Mouse (Mus musculus): ENCODE results near the gene Col17a1. TPM values are rescaled to one million over a fixed set of nuclear protein-coding genes. Genes with fewer than 3 reads are reported as not detected.

Col17a1 gene
- polyA plus RNA-seq, 1 experiment from 2014 or later = 21.6 TPM

DNA sequence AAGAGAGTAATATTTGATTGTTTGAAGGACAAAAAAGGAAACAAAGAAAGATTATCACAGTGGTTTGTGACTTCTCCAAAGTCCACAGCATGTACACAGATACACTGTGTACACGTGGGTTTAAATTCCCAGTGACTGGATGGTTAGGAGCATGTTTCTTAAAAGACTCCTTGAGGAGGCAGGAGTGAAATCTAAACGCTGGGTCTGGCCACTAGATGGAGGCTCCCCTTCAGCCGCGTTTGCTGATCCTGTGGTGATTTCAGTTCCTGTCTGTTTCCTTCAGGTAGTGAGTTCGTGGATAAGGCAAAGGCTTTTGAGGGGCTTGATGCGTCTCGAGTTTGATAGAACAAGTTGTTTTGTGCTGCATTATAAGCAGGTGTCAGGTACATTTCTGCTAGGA is 78.5 kb downstream of the Col17a1 start:
- H3K4me1 ChIP-seq (ENCODE audit: control insufficient read depth, insufficient read depth, low read length) = no peaks in the 10 kb centered on the region
- no peaks in the 10 kb centered on the region for H3K27me3 ChIP-seq (replicated peaks; ENCODE audit: control insufficient read depth, insufficient read depth, low read length)
- no peak overlapping the region for H3K9ac ChIP-seq (ENCODE audit: low read depth, low read length)
- ATAC-seq (ENCODE audit: low read depth) (no peak), DNase-seq (ENCODE audit: low spot score) (no peak)
- H3K27ac ChIP-seq (replicated peaks; ENCODE audit: low read depth, low read length) = no peak overlapping the region
- peaks cover 44% of the 10 kb centered on the region for H3K36me3 ChIP-seq (ENCODE audit: control insufficient read depth, insufficient read depth, low read length)
- 53% methylated on average over 7 of the region's 7 CpGs for WGBS
- no peak overlapping the region for H3K4me2 ChIP-seq (ENCODE audit: low read depth, low read length)
- no peak overlapping the region for H3K4me3 ChIP-seq (ENCODE audit: low read depth, low read length)
- H3K9me3 ChIP-seq (ENCODE audit: control insufficient read depth, low read length) = no peaks in the 10 kb centered on the region

DNA sequence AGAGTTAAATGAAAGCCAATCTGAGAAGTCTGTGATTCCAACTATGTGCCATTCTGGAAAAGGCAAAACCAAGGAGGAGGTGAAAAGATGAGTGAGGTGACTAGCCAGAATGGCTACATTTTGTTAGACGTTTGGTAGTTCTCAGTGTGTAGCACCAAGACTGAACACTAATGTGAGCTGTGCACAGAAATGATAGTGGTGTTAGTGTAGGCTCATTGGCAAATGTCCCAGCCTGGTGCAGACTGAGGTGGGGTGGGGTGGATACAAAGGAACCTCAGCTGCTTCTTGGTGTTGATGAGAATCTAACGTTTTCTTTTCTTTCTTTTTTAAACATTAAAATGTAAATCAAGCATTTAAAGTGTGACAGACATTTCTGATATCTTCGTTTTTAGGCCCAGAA is 83.4 kb downstream of the Col17a1 start:
- H3K27me3 ChIP-seq (replicated peaks; ENCODE audit: control insufficient read depth, insufficient read depth, low read length) = no peaks in the 10 kb centered on the region
- 60% methylated on average over 3 of the region's 3 CpGs for WGBS
- H3K4me3 ChIP-seq (ENCODE audit: low read depth, low read length) = no peak overlapping the region
- no peak overlapping the region for H3K4me2 ChIP-seq (ENCODE audit: low read depth, low read length)
- peaks cover 1% of the 10 kb centered on the region; the same call in 1 of the 2 replicates for H3K4me1 ChIP-seq (ENCODE audit: control insufficient read depth, insufficient read depth, low read length)
- DNase-seq (ENCODE audit: low spot score) = no peak
- no peak overlapping the region for H3K9ac ChIP-seq (ENCODE audit: low read depth, low read length)
- H3K27ac ChIP-seq (replicated peaks; ENCODE audit: low read depth, low read length) = no peak overlapping the region
- H3K36me3 ChIP-seq (ENCODE audit: control insufficient read depth, insufficient read depth, low read length) = peaks cover 7% of the 10 kb centered on the region; the same call in 1 of the 2 replicates
- no peaks in the 10 kb centered on the region for H3K9me3 ChIP-seq (ENCODE audit: control insufficient read depth, low read length)
- no peak for ATAC-seq (ENCODE audit: low read depth)

Other genes starting within 250 kb of the Col17a1 start
- 19.5 and 20.3 TPM in 2 replicates for gene Sh3pxd2a, start 227.7 kb downstream of the Col17a1 start, polyA plus RNA-seq (2014; fragmentation: Nextera tagmentation; extraction: Ambion mirVana)
- gene Stn1, start 154.6 kb downstream of the Col17a1 start, polyA plus RNA-seq (2014; fragmentation: Nextera tagmentation; extraction: Ambion mirVana) = 48.1 and 52.3 TPM in 2 replicates
- 16.3 and 18.3 TPM in 2 replicates for gene Slk, start 112.4 kb downstream of the Col17a1 start, polyA plus RNA-seq (2014; fragmentation: Nextera tagmentation; extraction: Ambion mirVana)
- gene Sfr1, start 39.6 kb upstream of the Col17a1 start, polyA plus RNA-seq (2014; fragmentation: Nextera tagmentation; extraction: Ambion mirVana) = 309 and 317 TPM in 2 replicates
- gene Gsto1, start 162.9 kb upstream of the Col17a1 start, polyA plus RNA-seq (2014; fragmentation: Nextera tagmentation; extraction: Ambion mirVana) = 119 and 148 TPM in 2 replicates
- gene Gsto2, start 173.4 kb upstream of the Col17a1 start, polyA plus RNA-seq (2014; fragmentation: Nextera tagmentation; extraction: Ambion mirVana) = 0.86 and 1.2 TPM in 2 replicates
- gene Cfap43, start 227.2 kb upstream of the Col17a1 start, polyA plus RNA-seq (2014; fragmentation: Nextera tagmentation; extraction: Ambion mirVana) = 0.28 and 0.75 TPM in 2 replicates
- gene Itprip, start 227.2 kb upstream of the Col17a1 start, polyA plus RNA-seq (2014; fragmentation: Nextera tagmentation; extraction: Ambion mirVana) = 10.7 and 12.5 TPM in 2 replicates
- gene Cfap58, start 245.6 kb upstream of the Col17a1 start, polyA plus RNA-seq (2014; fragmentation: Nextera tagmentation; extraction: Ambion mirVana) = 0.38 and 0.58 TPM in 2 replicates

All from embryonic facial prominence, embryonic 14.5 days (tissue).